ENCODE assay signal across 10 mouse cellular contexts in genomic region chr7:89829201-89829600, GRCm38 (mm10).
A peak's percentile ranks its signal among the peaks of the same experiment; 100 is the strongest.
DNase-seq lines count a peak whose midpoint lies in the region; ATAC-seq lines count a peak whose summit lies in the region.
"Had no signal": no experiment of that assay in that cellular context is flagged by ENCODE, and none has a peak within 500 bp of the region (broad histone marks: within the 10 kb centered on the region; RNA-seq: fewer than 3 reads in every experiment).

No protein-coding gene starts in this region.

- H3K4me3 ChIP-seq in neural tube, embryonic 11.5 days (ENCODE audit: low read depth, low read length) = no peak overlapping the region
- H3K4me3 ChIP-seq in neural tube, embryonic 15.5 days (replicated peaks) = no peak overlapping the region
- no peak overlapping the region for H3K4me3 ChIP-seq in stomach, embryonic 14.5 days (ENCODE audit: low read depth, low read length)
- H3K4me3 ChIP-seq: embryonic facial prominence, embryonic 15.5 days had no signal

- no peak overlapping the region for H3K9ac ChIP-seq in neural tube, embryonic 11.5 days (ENCODE audit: low read length)
- H3K9ac ChIP-seq in neural tube, embryonic 15.5 days (replicated peaks) = no peak overlapping the region
- H3K9ac ChIP-seq in stomach, embryonic 14.5 days (replicated peaks; ENCODE audit: low read depth, low read length) = no peak overlapping the region
- H3K9ac ChIP-seq: embryonic facial prominence, embryonic 15.5 days; liver, embryonic 14.5 days had no signal

- ATAC-seq in neural tube, embryonic 11.5 days (ENCODE audit: insufficient read depth, low FRiP score, low TSS enrichment) = no peak
- ATAC-seq in neural tube, embryonic 15.5 days (ENCODE audit: low FRiP score) = no peak
- ATAC-seq in stomach, embryonic 14.5 days (ENCODE audit: insufficient number of reproducible peaks, insufficient read depth, low FRiP score, low read depth) = peak; percentile 61; the same call in 1 of the 2 replicates

- H3K4me2 ChIP-seq in neural tube, embryonic 11.5 days (ENCODE audit: low read depth) = no peak overlapping the region
- H3K4me2 ChIP-seq in neural tube, embryonic 15.5 days = no peak overlapping the region
- H3K4me2 ChIP-seq in stomach, embryonic 14.5 days (replicated peaks; ENCODE audit: low read depth, low read length) = no peak overlapping the region
- H3K4me2 ChIP-seq: embryonic facial prominence, embryonic 15.5 days had no signal

- H3K9me3 ChIP-seq in neural tube, embryonic 11.5 days (ENCODE audit: control insufficient read depth, low read length) = no peaks in the 10 kb centered on the region
- H3K9me3 ChIP-seq in neural tube, embryonic 15.5 days (replicated peaks) = no peaks in the 10 kb centered on the region
- H3K9me3 ChIP-seq in stomach, embryonic 14.5 days (ENCODE audit: control insufficient read depth, low read depth, low read length) = no peaks in the 10 kb centered on the region
- H3K9me3 ChIP-seq: embryonic facial prominence, embryonic 15.5 days had no signal

- no peaks in the 10 kb centered on the region for H3K4me1 ChIP-seq in neural tube, embryonic 11.5 days (ENCODE audit: control insufficient read depth, insufficient read depth, low read length)
- H3K4me1 ChIP-seq in neural tube, embryonic 15.5 days = no peaks in the 10 kb centered on the region
- no peaks in the 10 kb centered on the region; the same call in 1 of the 2 replicates for H3K4me1 ChIP-seq in stomach, embryonic 14.5 days (ENCODE audit: control insufficient read depth, insufficient read depth, low read length)

- H3K27ac ChIP-seq in neural tube, embryonic 11.5 days (ENCODE audit: low read depth, low read length) = no peak overlapping the region
- H3K27ac ChIP-seq in neural tube, embryonic 15.5 days (replicated peaks) = no peak overlapping the region
- H3K27ac ChIP-seq in stomach, embryonic 14.5 days (ENCODE audit: low read length) = no peak overlapping the region
- H3K27ac ChIP-seq: embryonic facial prominence, embryonic 15.5 days; liver, embryonic 14.5 days had no signal

- no peaks in the 10 kb centered on the region for H3K36me3 ChIP-seq in neural tube, embryonic 11.5 days (ENCODE audit: control insufficient read depth, insufficient read depth, low read length)
- no peaks in the 10 kb centered on the region for H3K36me3 ChIP-seq in neural tube, embryonic 15.5 days
- H3K36me3 ChIP-seq in stomach, embryonic 14.5 days (ENCODE audit: control insufficient read depth, insufficient read depth, low read length) = no peaks in the 10 kb centered on the region
- H3K36me3 ChIP-seq: embryonic facial prominence, embryonic 15.5 days had no signal

- WGBS in neural tube, embryonic 11.5 days = 62% methylated on average over 7 of the region's 7 CpGs
- WGBS in neural tube, embryonic 15.5 days = 63% methylated on average over 7 of the region's 7 CpGs
- WGBS in stomach, embryonic 14.5 days = 52% methylated on average over 7 of the region's 7 CpGs

- peak; percentile 38 to 54 for DNase-seq in cerebellum, postnatal 10 days
- no peak for DNase-seq in cerebellum, adult 11-12 months
- peak; percentile 40 for DNase-seq in neural tube, embryonic 11.5 days (ENCODE audit: low spot score)
- peak; percentile 35 for DNase-seq in kidney, postnatal 10 days
- DNase-seq in urinary bladder, postnatal 4 days (ENCODE audit: low spot score in 2 of 2) = no peak
- no peak for DNase-seq in adrenal gland, postnatal 36 days

- no peaks in the 10 kb centered on the region for H3K27me3 ChIP-seq in neural tube, embryonic 11.5 days (ENCODE audit: control insufficient read depth, insufficient read depth, low read length)
- no peaks in the 10 kb centered on the region for H3K27me3 ChIP-seq in neural tube, embryonic 15.5 days (replicated peaks)
- no peaks in the 10 kb centered on the region for H3K27me3 ChIP-seq in stomach, embryonic 14.5 days (ENCODE audit: control insufficient read depth, insufficient read depth, low read length)
- H3K27me3 ChIP-seq: embryonic facial prominence, embryonic 15.5 days had no signal

Comparison
In these comparisons a context has a peak if more than half of its experiments do, and no peak if none do; other contexts are left out.
1. DNase-seq: peak in cerebellum, postnatal 10 days (2 of 2), neural tube, embryonic 11.5 days (single experiment) and kidney, postnatal 10 days (single experiment); none in cerebellum, adult 11-12 months (single experiment), urinary bladder, postnatal 4 days (0 of 2) and adrenal gland, postnatal 36 days (0 of 2).